Mouse (Mus musculus): ENCODE measurements around the gene Gm572.

DNA sequence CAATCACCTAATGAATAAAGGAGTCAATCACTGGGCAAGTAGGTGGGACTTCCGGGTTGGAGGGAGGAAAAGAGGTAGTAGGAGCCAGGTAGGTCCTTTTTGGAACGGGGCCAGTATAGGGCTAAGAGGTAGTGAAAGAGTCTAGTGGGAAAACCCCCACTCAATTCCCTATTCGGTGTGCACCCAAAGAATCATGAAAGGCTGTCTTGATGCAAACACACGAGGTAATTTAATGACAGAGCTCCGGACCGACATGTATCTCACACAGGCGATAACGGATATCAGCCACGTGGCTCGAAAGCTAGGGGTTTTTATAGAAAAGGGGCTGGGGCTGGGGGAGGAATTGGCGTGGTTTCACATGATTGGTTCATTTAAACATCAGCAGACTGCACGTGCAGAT, 44.3 kb upstream of the Gm572 start:
- TF ChIP-seq EP300 (IDR thresholded peaks at IDR 0.05; ENCODE audit: low read depth): no peak
- no peak for TF ChIP-seq CTCF (IDR thresholded peaks at IDR 0.05; ENCODE audit: low read depth)
